Mouse (Mus musculus) adrenal gland (tissue): Measurements from ENCODE around the gene Mfsd4b3.
"Not testable (repeated sequence)": the region's sequence is repeated elsewhere in the genome, so short reads cannot be mapped to it uniquely, and the experiment has no call there.

Experiments used
- intact Hi-C: fragments of 180-260 bp; cut with DNase I; formaldehyde crosslinking; loops from one replicate; pipeline ENCODE4 v1.15.1; 2025
- long read RNA-seq, 2 experiments: library from polyadenylated mRNA; unstranded; transcript quantifications; one replicate each; pipeline ENCODE4 v2.0.0; 2020; ENCODE audit warnings: borderline replicate concordance in 1 of 2; ENCODE audit not compliant: insufficient replicate concordance in 1 of 2

Gene Mfsd4b3
- long read RNA-seq, experiment 1, transcript Mfsd4b3-201 (4 exons, 1,787 nt), result major isoform, 5 of 7 reads
- long read RNA-seq, experiment 1, partial matches to known transcripts, result 0 of 7 reads
- long read RNA-seq, experiment 1, other reads (novel, unspliced or antisense), result 2 of 7 reads
- long read RNA-seq, experiment 2, partial matches to known transcripts, result 0 of 4 reads
- long read RNA-seq, experiment 2, other reads (novel, unspliced or antisense), result 1 of 4 reads

DNA sequence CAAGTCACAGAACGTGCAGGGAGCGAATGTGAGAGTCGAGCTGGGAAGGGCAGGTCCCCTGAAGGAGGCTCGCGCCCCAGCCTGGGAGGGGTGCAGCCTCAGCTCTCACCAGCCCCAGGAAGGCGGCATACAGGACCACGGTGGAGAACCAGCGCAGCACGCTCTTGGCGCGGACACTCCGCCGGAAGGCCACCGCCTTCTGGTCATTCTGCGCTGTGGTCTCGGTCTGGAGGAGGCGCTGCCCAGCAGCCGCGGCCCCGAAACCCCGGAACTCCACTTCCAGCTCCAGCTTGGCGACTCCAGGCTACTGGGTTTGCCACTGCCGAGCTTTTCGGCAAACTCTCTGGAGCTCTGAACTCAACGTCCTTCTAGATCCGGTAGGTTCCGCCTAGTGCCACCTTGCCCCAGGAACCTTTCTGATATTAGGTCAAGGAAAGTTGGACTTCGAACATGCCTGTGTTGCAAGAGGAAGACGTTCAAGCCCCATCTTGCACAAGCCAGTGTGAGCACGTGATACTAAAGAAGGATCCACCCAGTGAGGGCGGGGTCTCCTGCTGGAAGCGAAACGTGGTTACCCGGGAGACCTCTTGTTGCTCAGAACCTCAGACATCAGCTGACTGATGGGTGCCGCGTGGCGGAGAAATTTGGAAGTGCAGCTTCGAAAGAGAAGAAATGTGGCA, at the start of gene Mfsd4b3:
Gene Mfsd4b3, minus strand, starts transcription at position 393 of the 680 bp plus-strand sequence.
- intact Hi-C loops, result loop anchor here (5.0 kb wide), 1 partner anchor 63 kb away; the partner anchor contains the start of gene Mfsd4b4

DNA sequence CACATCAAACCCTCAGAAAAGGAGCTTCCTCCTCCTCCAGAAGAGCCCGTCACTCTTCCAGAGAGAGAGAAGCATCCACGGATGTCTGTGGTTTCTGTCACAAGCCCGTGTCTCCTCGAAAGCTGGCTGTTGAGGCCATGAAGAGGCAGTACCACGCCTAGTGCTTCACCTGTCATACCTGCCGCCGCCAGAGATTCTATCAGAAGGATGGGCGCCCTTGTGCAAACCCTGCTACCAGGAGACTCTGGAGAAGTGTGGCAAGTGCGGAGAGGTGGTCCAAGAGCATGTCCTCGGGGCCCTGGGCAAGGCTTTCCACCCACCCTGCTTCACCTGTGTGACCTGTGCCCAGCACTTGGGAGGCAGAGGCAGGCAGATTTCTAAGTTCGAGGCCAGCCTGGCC, 49.6 kb upstream of the Mfsd4b3 start:
- intact Hi-C loops, result no loop called here

DNA sequence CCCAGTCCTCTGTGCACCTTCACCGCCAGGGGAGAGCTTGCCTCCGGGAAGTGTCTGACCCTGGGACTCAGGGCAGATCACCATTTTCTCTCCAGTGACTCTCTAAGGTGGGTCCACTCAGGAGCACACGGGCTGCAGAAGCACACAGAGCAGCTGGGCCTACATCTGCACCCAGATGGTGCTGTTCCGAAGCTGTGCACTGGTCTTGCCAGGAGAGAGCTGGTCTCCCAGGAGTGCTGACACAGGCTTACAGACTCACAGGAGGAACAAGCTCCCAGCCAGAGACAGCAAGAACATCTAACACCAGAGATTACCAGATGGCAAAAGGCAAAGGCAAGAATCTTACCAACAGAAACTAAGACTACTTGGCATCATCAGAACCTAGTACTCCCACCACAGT, 48.9 kb upstream of the Mfsd4b3 start:
- intact Hi-C loops, result not testable (repeated sequence)

DNA sequence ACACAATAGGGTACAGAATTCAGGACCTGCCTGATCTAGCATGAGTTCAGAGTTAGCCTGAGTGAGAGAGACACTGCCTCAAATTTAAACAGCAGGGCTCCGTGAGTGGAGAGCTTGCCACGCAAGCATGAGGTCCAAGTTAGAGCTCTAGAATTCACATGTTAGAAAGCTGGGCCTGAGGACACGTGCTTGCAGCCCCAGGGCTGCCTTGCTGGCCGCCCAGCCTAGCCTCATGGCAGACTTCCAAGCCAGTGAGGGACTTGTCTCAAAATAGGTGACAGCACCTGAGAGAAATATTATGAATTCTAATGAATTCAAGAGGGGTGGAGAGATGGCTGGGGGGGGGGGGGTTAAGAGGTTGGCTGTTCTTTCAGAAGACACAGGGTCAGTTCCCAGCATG, 48.0 kb upstream of the Mfsd4b3 start:
- intact Hi-C loops, result no loop called here

DNA sequence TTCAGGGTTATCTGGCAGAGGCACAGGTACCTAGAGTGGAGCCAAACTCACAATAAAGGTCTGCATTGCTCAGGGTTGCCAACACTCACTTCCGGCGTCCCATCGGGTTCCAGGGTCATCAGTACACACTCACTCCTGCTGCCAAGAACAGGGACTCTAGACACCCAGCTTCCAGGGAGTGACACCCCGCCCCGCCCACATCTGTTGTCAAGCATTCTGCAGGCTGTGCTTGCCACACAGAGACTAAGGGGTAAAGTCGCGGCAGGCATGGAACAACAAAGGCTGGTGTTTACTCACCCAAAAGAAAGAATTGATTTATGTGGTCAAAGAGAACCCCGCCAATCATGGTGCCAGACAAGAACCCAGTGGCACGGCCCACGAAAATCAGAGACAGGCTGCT, 47.0 kb upstream of the Mfsd4b3 start:
- intact Hi-C loops, result no loop called here

DNA sequence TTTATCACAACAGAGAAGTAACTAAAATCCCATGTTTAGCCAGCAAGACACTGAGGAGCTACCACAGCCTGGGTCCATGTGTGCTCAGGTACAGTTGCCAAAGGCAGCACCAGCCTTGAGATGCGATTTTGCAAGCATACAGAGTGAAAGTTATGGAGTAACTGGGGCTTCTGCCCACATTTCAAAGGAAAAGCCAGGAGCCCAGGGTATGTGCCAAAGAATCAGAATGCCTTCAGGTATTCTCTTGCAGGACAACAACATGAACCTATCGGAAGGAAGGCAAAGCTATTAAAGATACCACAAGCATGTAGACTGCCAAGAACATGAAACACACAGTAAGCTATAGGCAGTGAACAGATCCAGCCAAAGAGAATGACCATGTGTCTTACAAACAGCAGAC, 40.8 kb upstream of the Mfsd4b3 start:
- intact Hi-C loops, result no loop called here

DNA sequence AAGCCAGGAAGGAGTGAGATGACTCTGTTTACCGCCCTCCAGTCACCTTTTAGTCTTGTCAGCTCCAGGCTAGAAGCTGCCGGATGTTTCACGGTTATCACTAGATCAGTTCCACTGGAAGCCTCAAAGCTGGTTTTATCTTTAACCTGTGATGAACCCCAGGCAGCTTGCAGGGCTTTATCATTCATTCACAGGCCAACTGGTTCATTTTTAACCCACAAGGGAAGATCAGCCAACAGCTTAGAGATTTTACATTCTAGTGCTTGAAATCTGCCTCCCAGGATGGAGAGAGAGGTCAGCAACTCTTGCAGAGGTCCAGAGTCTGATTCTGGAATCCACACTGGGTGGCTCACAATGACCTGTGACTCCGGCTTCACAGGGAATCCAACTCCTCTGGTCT, 31.2 kb upstream of the Mfsd4b3 start:
- intact Hi-C loops, result no loop called here

DNA sequence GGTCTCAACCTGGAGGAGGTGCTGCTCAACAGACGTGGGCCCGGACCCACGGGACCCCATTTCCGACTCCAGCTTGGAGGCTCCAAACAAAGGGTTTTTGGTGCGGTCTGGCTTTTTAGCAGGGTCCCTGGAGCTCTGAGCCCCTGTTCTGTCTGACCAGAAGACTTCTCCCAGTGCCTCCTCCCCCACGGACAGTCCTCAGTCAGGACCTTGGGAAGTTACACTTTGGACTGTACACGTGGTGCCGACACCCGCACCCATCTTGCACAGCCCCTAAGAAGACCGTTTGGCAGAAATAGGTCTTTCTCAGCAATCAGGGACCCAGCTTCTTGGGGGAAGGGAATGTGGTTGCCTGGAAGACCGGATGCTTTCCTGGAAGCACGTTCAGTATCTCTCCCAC, 26.5 kb upstream of the Mfsd4b3 start, which contains the start of gene Mfsd4b5:
Gene Mfsd4b5, minus strand, starts transcription at position 181 of the 400 bp plus-strand sequence.
- intact Hi-C loops, result no loop called here

DNA sequence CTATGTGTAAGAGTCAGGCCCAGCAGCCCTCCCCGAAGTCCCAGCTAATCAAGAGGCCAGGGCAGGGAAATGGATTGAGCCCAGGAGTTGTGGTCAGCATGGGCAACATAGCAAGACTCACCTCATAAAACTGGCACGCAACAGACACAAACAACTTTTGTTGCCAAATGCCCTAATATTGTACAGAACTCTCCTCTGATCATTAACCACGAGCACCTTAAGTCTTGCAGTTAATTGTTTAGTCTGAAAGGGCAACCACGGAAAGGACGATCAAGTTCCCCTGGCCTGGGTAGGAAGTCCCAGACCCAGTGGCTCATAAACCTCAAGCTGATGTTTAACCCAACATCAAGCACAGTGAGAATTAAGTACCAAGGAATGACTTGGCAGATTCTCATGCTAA, 22.7 kb upstream of the Mfsd4b3 start:
- intact Hi-C loops, result no loop called here

DNA sequence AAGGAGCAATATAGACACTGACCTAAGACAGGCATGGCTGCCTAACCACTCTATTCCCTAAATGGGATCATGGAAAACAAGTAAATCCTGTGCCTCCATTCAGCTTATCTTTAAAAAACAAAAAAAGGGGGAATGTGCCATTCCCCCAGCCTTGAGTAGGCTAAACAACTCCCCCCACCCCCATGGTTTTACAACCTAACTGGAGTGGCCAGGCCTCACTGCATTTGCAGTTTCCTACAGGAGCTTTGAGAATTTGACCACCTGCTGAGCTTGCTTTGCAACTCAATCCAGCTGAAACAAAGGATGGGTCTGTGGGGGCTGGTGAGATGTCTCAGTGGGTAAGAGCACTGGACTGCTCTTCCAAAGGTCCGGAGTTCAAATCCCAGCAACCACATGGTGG, 18.3 kb upstream of the Mfsd4b3 start:
- intact Hi-C loops, result no loop called here

DNA sequence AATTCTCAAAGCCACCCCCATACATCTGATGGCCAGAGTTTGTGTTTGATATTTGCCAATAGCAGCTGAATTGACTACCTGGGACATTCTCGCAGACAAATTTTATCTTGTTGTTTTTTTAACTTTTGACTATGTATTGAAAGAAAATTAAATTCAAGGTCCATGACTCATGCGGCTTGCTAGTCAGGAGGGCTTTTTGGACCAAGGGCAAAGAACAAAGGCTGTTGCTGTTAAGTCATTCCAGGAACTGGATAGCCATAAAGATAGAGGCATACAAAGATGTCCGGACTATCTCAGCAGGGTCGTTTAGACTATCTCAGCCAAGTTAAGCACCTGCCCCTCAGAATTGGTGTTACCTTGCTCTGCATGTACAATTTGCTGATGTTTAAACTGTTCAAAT, 17.4 kb upstream of the Mfsd4b3 start:
- intact Hi-C loops, result no loop called here

DNA sequence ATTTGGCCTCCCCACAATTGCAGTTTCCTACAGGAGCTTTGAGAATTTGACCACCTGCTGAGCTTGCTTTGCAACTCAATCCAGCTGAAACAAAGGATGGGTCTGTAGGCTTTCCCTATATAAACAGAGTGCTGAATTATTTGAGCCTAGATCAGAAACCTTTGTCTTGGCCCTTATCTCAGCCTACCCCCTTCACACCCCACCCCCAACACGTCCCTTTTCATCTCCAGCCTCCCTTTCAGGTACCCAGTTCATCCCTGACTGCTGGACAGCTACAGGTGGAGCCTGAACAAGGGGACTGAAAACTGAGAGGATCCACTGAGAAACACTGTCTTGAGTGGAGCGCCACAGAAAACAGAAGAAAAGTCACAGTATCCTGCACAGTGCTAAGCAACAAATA, 15.8 kb upstream of the Mfsd4b3 start:
- intact Hi-C loops, result no loop called here

DNA sequence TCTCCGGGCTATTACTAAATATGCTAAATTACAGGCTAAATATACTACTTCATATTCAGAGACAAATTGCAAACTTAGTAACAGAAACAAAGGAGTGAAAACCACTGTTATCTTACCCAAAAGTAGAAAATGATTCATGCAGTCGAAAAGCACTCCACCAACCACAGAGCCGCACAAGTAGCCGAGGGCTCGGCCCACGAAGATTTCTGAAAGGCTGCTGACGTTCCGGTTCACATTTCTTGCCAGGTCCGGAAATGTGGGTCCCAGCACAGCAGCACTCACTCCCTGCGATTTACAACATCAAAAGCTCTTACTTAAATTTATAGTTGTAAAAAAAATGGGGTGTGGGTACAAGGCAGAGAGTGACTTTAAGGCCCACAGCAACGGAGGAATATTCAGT, 15.0 kb upstream of the Mfsd4b3 start:
- intact Hi-C loops, result no loop called here

DNA sequence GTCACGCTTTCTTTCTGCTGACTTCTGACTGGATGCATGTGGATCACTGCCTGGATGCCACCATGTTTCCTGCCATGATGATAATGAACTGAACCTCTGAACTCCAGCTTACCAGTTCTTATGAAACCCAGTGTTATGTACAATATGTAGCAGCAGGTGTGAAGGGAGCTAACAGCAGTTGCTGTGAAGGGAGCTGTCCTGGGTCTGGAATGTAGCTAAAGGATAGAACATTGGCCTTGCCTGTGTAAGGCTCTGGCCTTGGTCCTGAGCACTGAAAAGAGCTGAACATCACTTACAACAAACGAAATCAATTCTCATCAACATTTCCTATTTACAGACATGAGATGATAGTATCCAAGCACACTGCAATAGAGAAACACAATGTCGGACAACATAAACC, 7.6 kb upstream of the Mfsd4b3 start:
- intact Hi-C loops, result no loop called here

DNA sequence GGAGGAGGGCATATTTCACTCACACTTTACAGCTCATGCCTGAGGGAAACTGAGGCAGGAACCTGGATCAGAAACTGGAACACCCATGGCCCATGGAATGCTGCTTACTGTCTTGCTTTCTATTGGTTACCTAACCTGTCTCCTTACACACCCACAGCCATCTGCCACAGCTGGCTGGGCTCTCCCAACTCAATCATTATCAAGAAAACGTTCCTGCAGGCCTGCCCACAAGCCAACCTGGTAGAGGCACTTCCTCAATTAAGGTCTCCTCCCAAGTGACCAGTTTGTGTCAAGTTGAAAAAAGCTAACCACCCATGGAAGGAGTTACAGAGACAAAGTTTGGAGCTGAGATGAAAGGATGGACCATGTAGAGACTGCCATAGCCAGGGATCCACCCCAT, 2.0 kb upstream of the Mfsd4b3 start:
- intact Hi-C loops, result no loop called here

DNA sequence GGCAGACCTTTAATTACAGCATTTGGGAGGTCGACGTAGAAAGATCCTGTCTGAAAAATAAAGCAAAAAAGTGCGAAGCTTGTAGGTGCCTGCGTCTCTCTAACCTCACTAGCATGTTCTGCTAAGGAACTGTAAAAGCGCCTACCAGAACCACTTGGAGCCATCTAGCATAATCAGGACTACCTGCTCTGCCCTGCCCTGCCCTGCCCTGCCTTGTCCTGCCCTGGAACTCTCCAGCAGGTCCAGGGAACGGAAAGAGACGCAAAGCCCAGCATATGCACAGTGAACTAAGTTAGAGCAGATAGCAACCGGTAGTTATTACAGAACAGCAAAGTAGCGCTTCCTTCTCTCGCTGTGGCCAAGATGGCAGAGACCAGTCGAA, 479 bp upstream of the Mfsd4b3 start:
- intact Hi-C loops, result no loop called here

DNA sequence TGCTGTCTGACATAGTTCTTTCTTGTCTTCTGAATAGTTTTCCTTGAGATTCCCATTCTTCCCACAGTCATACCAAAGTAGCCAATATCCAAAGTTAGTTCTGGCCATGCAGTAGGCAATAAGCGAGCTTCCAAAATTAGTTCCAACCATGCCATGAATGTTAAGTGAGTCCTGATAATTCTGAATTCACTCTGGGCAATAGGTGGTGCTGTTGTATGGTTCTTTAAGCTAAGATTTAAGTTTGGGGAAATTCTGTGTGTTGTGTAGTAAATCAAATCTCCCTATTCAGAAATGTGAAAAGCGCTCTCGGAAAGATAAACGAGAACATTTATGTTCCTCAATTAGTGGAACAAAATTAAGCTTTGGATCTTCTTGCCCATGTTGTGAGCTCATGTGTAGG, 1.7 kb downstream of the Mfsd4b3 start:
- intact Hi-C loops, result loop anchor here (5.0 kb wide), 1 partner anchor 61 kb away; the partner anchor contains the start of gene Mfsd4b4

DNA sequence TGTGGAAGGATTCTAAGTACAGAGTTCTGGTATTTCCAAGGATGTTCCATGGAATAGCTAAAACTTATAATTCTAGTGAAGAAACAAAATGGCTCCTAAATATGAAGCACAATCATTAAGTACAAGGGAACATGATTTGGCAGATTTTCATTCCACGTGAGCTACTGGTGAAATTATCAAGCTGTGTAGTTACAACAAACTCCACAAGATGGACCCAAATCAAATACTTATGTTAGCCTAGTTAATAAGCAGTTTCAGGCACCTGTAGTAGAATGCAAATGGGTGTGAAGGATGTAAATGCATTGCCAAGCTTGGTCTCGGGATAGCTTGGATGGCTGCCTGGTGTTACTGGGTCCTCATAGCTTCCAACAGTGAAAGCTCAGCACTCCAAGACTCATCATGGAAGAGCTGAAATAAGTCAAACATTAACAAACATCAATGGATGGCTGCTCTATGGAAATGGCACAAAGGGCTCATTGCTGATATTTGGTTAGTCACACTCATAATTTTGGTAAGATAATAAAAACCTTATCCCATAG, 3.5 kb downstream of the Mfsd4b3 start:
- intact Hi-C loops, result loop anchor here (5.0 kb wide), 1 partner anchor 59 kb away; the partner anchor contains the start of gene Mfsd4b4

DNA sequence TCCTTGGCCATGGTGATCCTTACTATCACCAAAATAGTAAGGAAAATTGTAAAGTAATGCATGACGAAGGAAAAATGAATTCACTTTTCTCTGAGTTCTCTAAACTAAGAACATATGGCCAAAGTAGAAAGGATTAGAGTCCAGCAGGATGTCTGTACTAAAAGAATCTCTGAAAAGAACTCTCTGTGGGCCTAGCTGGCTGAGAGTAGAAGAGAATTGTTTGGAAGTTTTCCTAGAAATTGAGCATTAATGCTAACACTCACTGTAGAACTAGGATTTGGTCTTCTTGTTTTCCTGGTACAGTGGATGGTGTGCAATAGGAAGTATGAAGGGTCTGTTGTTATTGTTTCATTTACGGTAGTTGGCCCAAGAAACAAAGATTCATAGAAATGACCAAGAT, 4.8 kb downstream of the Mfsd4b3 start:
- intact Hi-C loops, result loop anchor here (5.0 kb wide), 1 partner anchor 58 kb away; the partner anchor contains the start of gene Mfsd4b4

DNA sequence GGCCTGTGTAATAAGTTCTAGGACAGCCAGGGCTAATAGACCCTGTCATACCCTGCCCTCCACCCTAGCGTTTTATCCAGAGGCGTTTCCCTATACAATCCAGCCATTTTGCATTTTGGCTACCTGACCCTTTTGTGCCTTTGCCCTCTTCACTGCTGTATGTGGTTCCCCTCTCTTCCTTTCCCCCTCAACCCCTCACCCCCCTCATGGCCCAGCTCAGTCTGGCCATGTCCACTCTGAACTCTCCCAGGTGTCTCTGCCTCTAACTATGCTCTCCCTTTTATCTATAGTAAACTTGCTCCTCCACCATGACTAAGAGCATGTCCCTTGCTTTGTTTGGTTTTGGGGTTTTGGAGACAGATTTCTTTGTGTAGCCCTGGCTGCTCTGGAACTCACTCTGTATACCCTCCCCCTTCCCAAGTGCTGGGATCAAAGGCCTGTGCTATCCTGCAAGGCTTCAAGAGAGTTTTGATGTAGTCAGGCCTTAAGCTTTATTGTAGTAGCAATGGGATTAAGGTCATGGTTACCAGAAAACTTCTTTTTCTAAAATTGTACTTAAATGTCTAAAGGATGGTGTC, 10.5 kb downstream of the Mfsd4b3 start:
- intact Hi-C loops, result no loop called here

DNA sequence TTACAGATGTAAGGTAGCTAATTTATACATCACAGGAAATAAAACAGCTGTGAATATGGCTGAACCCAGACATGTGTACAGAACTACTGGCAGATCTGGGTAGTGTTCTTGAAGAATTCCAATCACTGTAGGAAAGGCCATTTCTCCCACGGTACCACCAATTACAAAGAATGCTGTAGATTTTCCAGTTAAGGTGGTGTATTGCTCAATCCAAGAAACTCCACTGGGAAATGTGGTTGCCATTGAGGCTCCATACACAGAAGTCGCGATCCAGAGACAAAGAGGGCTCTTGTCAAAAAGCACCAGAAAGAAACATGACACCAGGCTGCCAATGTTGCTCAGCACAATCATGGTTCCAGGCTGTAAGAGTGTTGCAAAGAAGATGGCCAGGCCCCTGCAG, 12.8 kb downstream of the Mfsd4b3 start:
- intact Hi-C loops, result not testable (repeated sequence)

DNA sequence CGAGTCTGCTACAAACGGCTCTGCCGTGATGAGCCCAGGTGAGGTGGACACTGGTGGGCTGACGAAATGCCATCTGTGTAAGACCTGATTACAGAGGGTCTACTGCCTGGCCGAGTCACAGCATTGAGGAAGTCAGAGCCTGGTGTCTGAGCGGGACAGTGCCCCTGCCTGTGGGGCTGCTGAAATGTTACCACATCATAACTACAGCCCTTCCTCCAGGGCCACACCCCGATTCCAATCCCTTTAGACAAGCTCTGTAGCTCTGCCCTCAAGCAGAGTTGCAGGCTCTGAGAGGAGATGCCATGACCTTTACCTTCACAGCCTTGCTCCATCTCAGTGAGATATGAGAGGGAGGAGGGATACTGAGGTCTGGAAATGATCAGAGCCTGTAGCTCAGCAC, 23.4 kb downstream of the Mfsd4b3 start:
- intact Hi-C loops, result no loop called here
